16 mouse cellular contexts compared by ENCODE assay signal in the genomic region with DNA sequence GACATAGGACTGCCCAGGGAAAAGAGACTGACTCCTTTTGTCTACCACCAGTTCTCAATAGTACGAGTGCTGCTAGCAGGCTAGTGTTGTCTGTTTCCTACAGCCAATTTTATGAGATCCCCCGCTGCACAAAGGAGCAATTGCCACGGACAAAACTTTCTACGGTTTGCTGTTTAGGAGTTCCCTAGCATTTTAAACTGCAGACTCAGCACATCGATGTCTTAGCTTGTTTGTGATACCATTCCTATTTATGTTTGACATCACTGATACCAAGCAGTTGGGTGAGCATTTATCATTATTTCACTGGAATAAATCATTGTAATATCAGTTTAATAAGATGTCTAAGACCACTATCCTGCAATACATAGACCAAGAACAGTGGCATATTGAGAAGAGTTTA.
"Had no signal": no experiment of that assay in that cellular context is flagged by ENCODE, and none has a peak within 500 bp of the region (broad histone marks: within the 10 kb centered on the region; RNA-seq: fewer than 3 reads in every experiment).

No protein-coding gene starts in this region.

- H3K27me3 ChIP-seq: megakaryocyte, embryonic 14.5 days; midbrain, embryonic 13.5 days; midbrain, embryonic 15.5 days; neural tube, embryonic 12.5 days; stomach, embryonic 15.5 days had no signal

- H3K9ac ChIP-seq: lung, embryonic 14.5 days; midbrain, embryonic 13.5 days; midbrain, embryonic 15.5 days; neural tube, embryonic 12.5 days; stomach, embryonic 15.5 days had no signal

- DNase-seq: lung, adult 18-20 months; lung, embryonic 14.5 days; lung, postnatal 10 days; lung, postnatal 36 days; right cerebral cortex, postnatal 14 days; thymus, adult 2 months; thymus, postnatal 25 days; thymus, postnatal 4 days had no signal

- H3K27ac ChIP-seq: macrophage; midbrain, embryonic 15.5 days; neural tube, embryonic 12.5 days; stomach, embryonic 15.5 days; stomach, postnatal 0 days had no signal

- ATAC-seq: midbrain, embryonic 15.5 days had no signal

- H3K4me1 ChIP-seq: megakaryocyte, embryonic 14.5 days; midbrain, embryonic 15.5 days; neural tube, embryonic 12.5 days; stomach, embryonic 15.5 days had no signal

- H3K9me3 ChIP-seq: midbrain, embryonic 13.5 days; midbrain, embryonic 15.5 days; neural tube, embryonic 12.5 days; stomach, embryonic 15.5 days had no signal

- H3K36me3 ChIP-seq: midbrain, embryonic 13.5 days; midbrain, embryonic 15.5 days; neural tube, embryonic 12.5 days; stomach, embryonic 15.5 days had no signal

- H3K4me2 ChIP-seq: lung, embryonic 14.5 days; midbrain, embryonic 11.5 days; midbrain, embryonic 13.5 days; midbrain, embryonic 15.5 days; neural tube, embryonic 12.5 days; stomach, embryonic 15.5 days had no signal

- H3K4me3 ChIP-seq: megakaryocyte, embryonic 14.5 days; midbrain, embryonic 13.5 days; midbrain, embryonic 15.5 days; neural tube, embryonic 12.5 days; stomach, embryonic 15.5 days had no signal
